14 mouse cellular contexts compared by ENCODE assay signal in the genomic region with DNA sequence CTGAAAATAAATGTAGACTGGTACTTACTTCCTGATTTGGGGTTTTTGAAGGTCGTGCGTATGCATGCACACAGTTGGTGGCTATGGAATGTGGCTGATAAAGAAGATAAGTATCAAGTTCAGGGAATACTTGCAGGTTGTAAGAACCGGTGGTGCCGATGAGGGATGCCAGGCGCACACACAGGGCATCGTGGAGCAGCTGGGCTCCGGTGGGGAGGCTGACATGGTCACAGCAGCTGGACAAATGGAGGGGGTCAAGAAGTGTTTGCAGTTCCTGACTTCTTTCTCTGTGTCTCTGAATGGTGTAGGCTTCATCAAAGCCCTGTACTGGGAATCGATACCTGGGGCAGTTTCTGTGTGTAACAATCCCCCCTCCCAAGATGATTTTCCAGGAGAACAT.
"Had no signal": no experiment of that assay in that cellular context is flagged by ENCODE, and none has a peak within 500 bp of the region (broad histone marks: within the 10 kb centered on the region; RNA-seq: fewer than 3 reads in every experiment).

No protein-coding gene starts in this region.

- H3K27me3 ChIP-seq: limb, embryonic 15.5 days; liver, embryonic 12.5 days; neural tube, embryonic 15.5 days had no signal

- H3K9me3 ChIP-seq: limb, embryonic 15.5 days; liver, embryonic 12.5 days; neural tube, embryonic 15.5 days had no signal

- H3K4me2 ChIP-seq: limb, embryonic 15.5 days; liver, embryonic 12.5 days; lung, embryonic 14.5 days; neural tube, embryonic 15.5 days had no signal

- ATAC-seq: liver, embryonic 12.5 days; midbrain, embryonic 16.5 days had no signal

- H3K36me3 ChIP-seq: limb, embryonic 15.5 days; liver, embryonic 12.5 days; neural tube, embryonic 15.5 days had no signal

- DNase-seq: kidney, adult 11 months; kidney, adult 9 months; kidney, postnatal 36 days; layer of hippocampus, adult 9-11 months; layer of hippocampus, postnatal 36 days; lung, embryonic 14.5 days; lung, postnatal 10 days; lung, postnatal 4 days; thymus, postnatal 4 days had no signal

- H3K4me1 ChIP-seq: limb, embryonic 15.5 days; liver, embryonic 12.5 days had no signal

- H3K9ac ChIP-seq: limb, embryonic 15.5 days; liver, embryonic 12.5 days; lung, embryonic 14.5 days; neural tube, embryonic 15.5 days had no signal

- H3K4me3 ChIP-seq: limb, embryonic 15.5 days; liver, embryonic 12.5 days; neural tube, embryonic 15.5 days had no signal

- H3K27ac ChIP-seq: limb, embryonic 15.5 days; liver, embryonic 12.5 days; neural tube, embryonic 15.5 days; stomach, postnatal 0 days had no signal
